8 mouse cellular contexts compared by ENCODE assay signal in genomic region chr2:166792355-166792754, GRCm38 (mm10). TPM values are rescaled to one million over a fixed set of nuclear protein-coding genes. Genes with fewer than 3 reads are reported as not detected.
DNase-seq lines count a peak whose midpoint lies in the region; ATAC-seq and TF ChIP-seq lines count a peak whose summit lies in the region.

Trp53rkb (plus strand) TSS chr2:166792531.

- no peaks in the 10 kb centered on the region for H3K9me3 ChIP-seq in forebrain, postnatal 0 days (ENCODE audit: low read length)
- H3K9me3 ChIP-seq in midbrain, embryonic 11.5 days (ENCODE audit: control insufficient read depth, low read length), result no peaks in the 10 kb centered on the region

- WGBS in kidney, adult 2 months, result 85% methylated on average over 5 of the region's 5 CpGs
- WGBS in forebrain, postnatal 0 days, result 14% methylated on average over 5 of the region's 5 CpGs
- WGBS in midbrain, embryonic 11.5 days, result 33% methylated on average over 5 of the region's 5 CpGs

- TF ChIP-seq POLR2A in kidney, adult 2 months (IDR thresholded peaks at IDR 0.05; ENCODE audit: low read depth, low read length), result no peak

- no peaks in the 10 kb centered on the region for H3K27me3 ChIP-seq in kidney, adult 2 months (replicated peaks; ENCODE audit: control insufficient read depth, insufficient read depth, low read length)
- H3K27me3 ChIP-seq in forebrain, postnatal 0 days (ENCODE audit: insufficient read depth, low read length), result no peaks in the 10 kb centered on the region
- no peaks in the 10 kb centered on the region for H3K27me3 ChIP-seq in midbrain, embryonic 11.5 days (ENCODE audit: control insufficient read depth, insufficient read depth, low read length)

- no peaks in the 10 kb centered on the region for H3K36me3 ChIP-seq in kidney, adult 2 months (ENCODE audit: control insufficient read depth, insufficient read depth, low read length)
- peaks cover 14% of the 10 kb centered on the region for H3K36me3 ChIP-seq in forebrain, postnatal 0 days (ENCODE audit: insufficient read depth)
- peaks cover 3% of the 10 kb centered on the region for H3K36me3 ChIP-seq in midbrain, embryonic 11.5 days (ENCODE audit: control insufficient read depth, insufficient read depth, low read length)

- H3K27ac ChIP-seq in kidney, adult 2 months (ENCODE audit: insufficient read depth, low read depth, low read length), result peak within 1 kb of the TSS; percentile 72
- peak within 1 kb of the TSS; percentile 70 for H3K27ac ChIP-seq in forebrain, postnatal 0 days (ENCODE audit: low read depth, low read length)
- H3K27ac ChIP-seq in midbrain, embryonic 11.5 days (ENCODE audit: low read depth, low read length), result peak within 1 kb of the TSS; percentile 72

- peak within 1 kb of the TSS; percentile 68 for H3K4me2 ChIP-seq in forebrain, postnatal 0 days (ENCODE audit: low read depth)
- peak within 1 kb of the TSS; percentile 56 for H3K4me2 ChIP-seq in midbrain, embryonic 11.5 days

- no peak for DNase-seq in kidney, adult 2 months
- DNase-seq in kidney, postnatal 14 days, result no peak
- DNase-seq in R1 (ENCODE audit: low read depth, low spot score), result peak; percentile 55
- peak; percentile 59 for DNase-seq in forebrain, postnatal 0 days
- peak; percentile 92 for DNase-seq in midbrain, embryonic 11.5 days (ENCODE audit: low spot score, missing footprints)
- DNase-seq in cerebellum, adult 9-11 months, result no peak
- no peak for DNase-seq in spleen, postnatal 10 days (ENCODE audit: low spot score in 2 of 2)
- DNase-seq in cerebellum, adult 8-10 months, result no peak

- H3K9ac ChIP-seq in forebrain, postnatal 0 days, result peak within 1 kb of the TSS; percentile 69
- H3K9ac ChIP-seq in midbrain, embryonic 11.5 days (ENCODE audit: low read length), result peak within 1 kb of the TSS; percentile 86

- peak; percentile 74 for ATAC-seq in forebrain, postnatal 0 days
- peak; percentile 81 for ATAC-seq in midbrain, embryonic 11.5 days (ENCODE audit: low FRiP score)

- H3K4me1 ChIP-seq in kidney, adult 2 months (ENCODE audit: control insufficient read depth, insufficient read depth, low read length), result peaks cover 7% of the 10 kb centered on the region
- peaks cover 15% of the 10 kb centered on the region; the same call in 1 of the 2 replicates for H3K4me1 ChIP-seq in forebrain, postnatal 0 days (ENCODE audit: insufficient read depth)
- peaks cover 21% of the 10 kb centered on the region for H3K4me1 ChIP-seq in midbrain, embryonic 11.5 days (ENCODE audit: control insufficient read depth, insufficient read depth, low read length)

- H3K4me3 ChIP-seq in kidney, adult 2 months (ENCODE audit: insufficient read depth, low read depth, low read length), result peak within 1 kb of the TSS; percentile 84
- H3K4me3 ChIP-seq in forebrain, postnatal 0 days (ENCODE audit: low read depth, low read length), result peak within 1 kb of the TSS; percentile 61
- peak within 1 kb of the TSS; percentile 78 for H3K4me3 ChIP-seq in midbrain, embryonic 11.5 days (ENCODE audit: low read depth, low read length)

- TF ChIP-seq CTCF in kidney, adult 2 months (conservative IDR thresholded peaks at IDR 0.05; ENCODE audit: insufficient read depth, insufficient read length, low read depth, low read length), result no peak
- no peak for TF ChIP-seq CTCF in forebrain, postnatal 0 days (IDR thresholded peaks at IDR 0.05; ENCODE audit: low read depth)

RNA-seq across cellular contexts. Expression of gene Trp53rkb, which starts in this region (rescaled TPM):
- polyA plus RNA-seq in kidney, adult 2 months (2012; rRNA removed), result 3.7 and 4.0 TPM in 2 replicates
- total RNA-seq in forebrain, postnatal 0 days (2014; rRNA removed), result 13.2 and 15.2 TPM in 2 replicates
- polyA plus RNA-seq in forebrain, postnatal 0 days (2015; fragmentation: Nextera tagmentation; extraction: Ambion mirVana), result 7.8 and 8.2 TPM in 2 replicates
- 8.7 and 10.8 TPM in 2 replicates for polyA plus RNA-seq in midbrain, embryonic 11.5 days (2014; fragmentation: Nextera tagmentation; extraction: Ambion mirVana)

Comparison
In these comparisons a context has a peak if more than half of its experiments do, and no peak if none do; other contexts are left out.
1. DNase-seq: peak in R1 (single experiment), forebrain, postnatal 0 days (single experiment) and midbrain, embryonic 11.5 days (single experiment); none in kidney, adult 2 months (single experiment), kidney, postnatal 14 days (single experiment), cerebellum, adult 9-11 months (single experiment), spleen, postnatal 10 days (0 of 2) and cerebellum, adult 8-10 months (single experiment).
2. Peak in every context shown above with its lines, with median percentiles within 50 percentile points of each other: H3K27ac ChIP-seq and H3K4me3 ChIP-seq.